Mouse (Mus musculus) liver, embryonic 11.5 days (tissue): ENCODE measurements around the gene Serpinb7. TPM values are rescaled to one million over a fixed set of nuclear protein-coding genes. Genes with fewer than 3 reads are reported as not detected.

Experiments
- polyA plus RNA-seq: library from polyadenylated mRNA; unstranded; fragments of >200 nt; fragmentation: Nextera tagmentation; extraction: Ambion mirVana; gene quantifications from 2 replicates; pipeline ENCODE4 v1.2.1, GENCODE M21; 2014

Gene Serpinb7
- polyA plus RNA-seq, 1 experiment from 2014 or later: 0.08 TPM

Other genes starting within 250 kb of the Serpinb7 start
- not detected in 2 replicates for gene Serpinb3b, start 121.3 kb upstream of the Serpinb7 start, polyA plus RNA-seq
- not detected in 2 replicates for gene Serpinb3c, start 121.3 kb upstream of the Serpinb7 start, polyA plus RNA-seq
- not detected in 2 replicates for gene Serpinb11, start 38.5 kb upstream of the Serpinb7 start, polyA plus RNA-seq
- gene Serpinb2, start 111.8 kb downstream of the Serpinb7 start, polyA plus RNA-seq: 3.4 and 4.6 TPM in 2 replicates
- 0.53 and 1.0 TPM in 2 replicates for gene Serpinb8, start 190.4 kb downstream of the Serpinb7 start, polyA plus RNA-seq